Mouse (Mus musculus) sigmoid colon, adult 10 weeks (tissue): Measurements from ENCODE around the gene Ttc27. TPM values are rescaled to one million over a fixed set of nuclear protein-coding genes. Genes with fewer than 3 reads are reported as not detected.

ENCODE experiments used
- polyA plus RNA-seq: library from polyadenylated mRNA; stranded (reverse); fragments of 350-450 nt; fragmentation: Illumina TruSeq; extraction: RNeasy Lipid Tissue Mini Kit (QIAGEN cat#74804); gene quantifications from one replicate; pipeline ENCODE4 v1.2.3, GENCODE M21; 2014; ENCODE audit warnings: low read depth, low replicate concordance

Ttc27 gene
- 7.4 TPM for polyA plus RNA-seq

DNA sequence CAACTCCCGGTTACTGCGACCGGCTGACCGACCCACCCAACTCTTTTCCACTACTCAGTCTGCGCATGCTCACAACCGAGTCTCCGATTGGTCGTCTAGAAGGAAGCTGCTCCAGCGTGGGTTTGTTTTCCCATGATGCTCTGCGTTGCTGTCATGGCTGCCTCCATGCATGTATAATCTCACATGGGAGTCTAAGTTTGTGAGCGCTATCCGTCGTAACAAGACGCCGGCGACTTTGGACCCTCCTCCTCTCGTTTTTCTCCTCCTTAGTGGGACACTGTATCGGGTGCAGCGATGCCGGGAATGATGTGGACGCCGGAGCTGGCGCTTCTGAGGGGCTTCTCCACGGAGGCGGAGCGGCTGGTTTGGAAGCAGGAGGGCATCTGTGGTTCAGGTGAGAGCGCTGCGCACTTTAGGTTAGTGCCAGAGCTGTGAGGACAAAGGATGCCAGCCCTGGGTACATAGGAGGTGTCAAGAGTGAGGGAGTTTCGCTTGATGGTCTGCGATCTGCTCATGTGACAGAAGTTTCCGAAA, at the start of gene Ttc27:
Gene Ttc27 (plus strand): TSS at position 115 of the 534 bp plus-strand sequence.

Other genes with a start within 250 kb of the Ttc27 start
- gene Yipf4, start 228.2 kb upstream of the Ttc27 start, polyA plus RNA-seq = 357 TPM
- gene Birc6, start 189.4 kb upstream of the Ttc27 start, polyA plus RNA-seq = 180 TPM